Mouse (Mus musculus): ENCODE measurements at regions not wholly inside any gene's neighbourhood (a gene's known extent, or its start where the extent isn't known, plus 50 kb on each side); places are given as distances from the start of the nearest gene placed in this dataset.

DNA sequence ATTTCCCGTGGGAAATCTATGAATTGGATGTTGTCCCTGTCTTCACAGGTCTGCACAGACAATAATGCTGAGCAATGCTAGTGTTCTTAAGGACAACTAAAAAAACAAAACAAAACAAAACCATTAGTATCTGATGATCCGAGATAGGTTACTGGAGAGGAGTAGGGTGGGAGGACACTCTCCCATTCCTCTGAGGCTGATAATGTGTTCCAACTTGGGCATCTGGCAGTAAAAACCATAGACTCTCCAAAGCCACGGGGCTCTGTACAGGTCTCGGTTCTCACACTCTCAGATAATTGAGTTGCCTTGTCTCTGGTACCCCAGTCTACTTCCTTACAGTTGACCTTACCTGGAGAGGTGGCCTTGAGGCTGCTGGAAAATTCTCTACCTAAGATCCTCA lies 126.0 kb upstream of the Parp11 start:
- no peak for TF ChIP-seq EP300 (IDR thresholded peaks at IDR 0.05; ENCODE audit: low read depth)
- TF ChIP-seq CTCF (IDR thresholded peaks at IDR 0.05; ENCODE audit: low read depth): no peak

All from liver, postnatal 0 days (tissue).